Mouse (Mus musculus) layer of hippocampus, adult 2 months (tissue): ENCODE data around the gene Ppm1n. TPM values are rescaled to one million over a fixed set of nuclear protein-coding genes. Genes with fewer than 3 reads are reported as not detected.
"Not testable (repeated sequence)": the region's sequence is repeated elsewhere in the genome, so short reads cannot be mapped to it uniquely, and the experiment has no call there.

Source experiments
- DNase-seq, 2 experiments: peaks; one replicate each; pipeline ENCODE4 v3.0.0; 2022; ENCODE audit warnings: low spot score in 2 of 2
- H3K27ac ChIP-seq: fragments of 200-600 bp; 2 replicates; pipeline ENCODE4 v1.8.1; 2022
- H3K4me3 ChIP-seq: fragments of 200-600 bp; 2 replicates; pipeline ENCODE4 v1.8.1; 2022; ENCODE audit warnings: mild to moderate bottlenecking
- CTCF ChIP-seq: fragments of 200-600 bp; conservative IDR thresholded peaks from 2 replicates; pipeline ENCODE4 v1.8.1; 2022; ENCODE audit warnings: antibody characterized with exemption, mild to moderate bottlenecking, moderate library complexity
- total RNA-seq, 2 experiments: library from RNA; stranded (reverse); gene quantifications; 2 replicates each; pipeline ENCODE4 v1.2.3; 2021

Gene Ppm1n
- total RNA-seq, 2 experiments from 2014 or later: not detected

- DNase-seq: no peak
- no peak for TF ChIP-seq CTCF
- H3K4me3 ChIP-seq: peak overlapping the region; percentile 40
- H3K27ac ChIP-seq: peak overlapping the region; percentile 46
Measured at GRCm38 (mm10) chr7:19290969-19291596, 11.2 kb upstream of the Ppm1n start.

DNA sequence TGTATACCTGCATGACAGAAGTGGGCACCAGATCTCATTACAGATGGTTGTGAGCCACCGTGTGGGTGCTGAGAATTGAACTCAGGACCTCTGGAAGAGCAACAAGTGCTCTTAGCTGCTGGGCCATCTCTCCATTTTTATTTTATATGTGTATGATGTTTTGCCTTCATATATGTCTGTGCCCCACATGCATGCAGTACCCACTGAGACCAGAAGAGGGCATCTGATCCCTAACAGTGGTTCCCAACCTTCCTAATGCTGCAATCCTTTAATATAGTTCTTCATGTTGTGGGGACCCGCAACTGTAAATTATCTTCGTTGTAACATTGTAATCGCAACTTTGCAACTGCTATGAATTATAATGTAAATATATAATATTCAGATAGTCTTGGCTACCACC is 4.9 kb upstream of the Ppm1n start:
- no peak overlapping the region for H3K27ac ChIP-seq
- peak in 1 of 2 experiments; percentile 72 for DNase-seq
- no peak overlapping the region for H3K4me3 ChIP-seq

DNA sequence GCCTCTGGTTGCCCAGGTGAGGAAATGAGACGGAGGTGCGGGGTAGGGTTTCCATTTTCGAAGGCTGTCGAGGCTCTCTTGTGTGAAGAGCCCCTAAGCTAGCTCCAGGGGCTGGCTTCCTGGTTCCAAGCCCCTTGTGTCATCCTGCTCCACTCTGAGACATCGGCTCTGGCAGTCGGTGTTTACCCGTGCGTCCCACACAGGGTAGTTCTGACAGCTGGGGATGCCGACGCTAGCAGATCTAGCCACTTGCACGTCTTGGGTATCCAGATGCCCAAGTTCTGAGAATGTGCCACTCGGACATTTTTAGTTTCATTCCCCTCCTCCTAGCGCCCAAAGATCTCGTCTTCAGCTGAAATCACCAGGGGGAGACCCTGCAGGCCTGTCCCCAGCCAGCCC is 3.5 kb upstream of the Ppm1n start:
- H3K4me3 ChIP-seq: peak overlapping the region; percentile 79
- DNase-seq: peak in 1 of 2 experiments; percentile 32
- H3K27ac ChIP-seq: peak overlapping the region; percentile 92
- TF ChIP-seq CTCF: no peak

More for the DNA sequence above, 4.9 kb upstream of the Ppm1n start:
- peak; percentile 93 for TF ChIP-seq CTCF

GRCm38 (mm10) chr7:19282791-19283405 is 3.0 kb upstream of the Ppm1n start:
- Histone ChIP-seq H3K27ac (peak overlapping the region; percentile 92), H3K4me3 (peak overlapping the region; percentile 79)
- no peak for TF ChIP-seq CTCF
- DNase-seq: peak in 1 of 2 experiments; percentile 35

- H3K27ac ChIP-seq: peak within 1 kb of the TSS; percentile 92
- peak within 1 kb of the TSS; percentile 79 for H3K4me3 ChIP-seq
- no peak for TF ChIP-seq CTCF
- peak; percentile 82 to 86 for DNase-seq
Measured at GRCm38 (mm10) chr7:19282385-19282784, 2.5 kb upstream of the Ppm1n start, which contains the start of gene Rtn2. Gene Rtn2, plus strand, starts transcription at chr7:19282624.

DNA sequence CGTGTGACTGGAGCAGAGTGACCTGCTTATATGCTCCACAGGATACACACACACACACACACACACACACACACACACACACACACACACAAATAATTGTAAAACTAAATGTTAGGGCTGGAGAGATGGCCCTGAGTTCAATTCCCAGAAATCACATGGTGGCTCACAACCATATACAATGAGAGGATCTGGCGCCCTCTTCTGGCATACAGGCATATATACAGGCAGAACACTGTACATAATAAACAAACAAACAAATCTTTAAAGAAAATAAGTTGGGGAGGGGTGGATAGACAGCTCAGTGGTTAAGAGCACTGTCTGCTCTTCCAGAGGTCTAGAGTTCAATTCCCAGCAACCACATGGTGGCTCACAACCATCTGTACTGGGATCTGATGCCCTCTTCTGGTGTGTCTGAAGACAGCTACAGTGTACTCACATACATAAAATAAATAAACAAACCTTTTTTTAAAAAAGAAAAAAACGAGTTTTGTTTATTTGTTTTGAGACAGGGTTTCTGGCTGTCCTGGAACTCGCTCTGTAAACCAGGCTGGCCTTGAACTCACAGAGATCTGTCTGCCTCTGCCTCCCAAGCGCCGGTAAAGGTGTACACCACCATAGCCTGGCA is 1.9 kb upstream of the Ppm1n start:
- DNase-seq, H3K27ac ChIP-seq: not testable (repeated sequence)
- H3K4me3 ChIP-seq: peak overlapping the region; percentile 79
- peak; percentile 75 for TF ChIP-seq CTCF

DNA sequence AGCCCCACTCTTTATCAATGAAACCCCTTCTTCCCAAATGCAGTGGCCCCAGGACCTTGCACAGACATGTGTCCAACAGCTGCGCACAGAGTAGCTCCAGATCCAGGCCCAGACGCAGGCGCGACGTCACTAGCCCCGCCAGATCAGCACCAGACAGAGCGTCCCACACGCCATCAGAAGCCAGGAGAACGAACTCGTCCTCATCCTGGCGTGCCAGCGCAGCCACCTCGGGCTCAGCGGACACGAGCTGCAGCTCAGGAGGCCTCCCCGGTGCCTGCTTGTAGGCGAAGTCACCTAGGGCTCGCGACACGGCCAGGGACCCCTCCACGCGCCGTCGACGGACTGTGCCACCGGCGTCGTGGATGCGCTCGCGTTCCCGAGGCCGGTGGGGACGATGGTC is 812 bp downstream of the Ppm1n start:
- Histone ChIP-seq H3K27ac (no peak overlapping the region), H3K4me3 (no peak overlapping the region; the same call in 1 of the 2 replicates)
- TF ChIP-seq CTCF: no peak
- no peak for DNase-seq

DNA sequence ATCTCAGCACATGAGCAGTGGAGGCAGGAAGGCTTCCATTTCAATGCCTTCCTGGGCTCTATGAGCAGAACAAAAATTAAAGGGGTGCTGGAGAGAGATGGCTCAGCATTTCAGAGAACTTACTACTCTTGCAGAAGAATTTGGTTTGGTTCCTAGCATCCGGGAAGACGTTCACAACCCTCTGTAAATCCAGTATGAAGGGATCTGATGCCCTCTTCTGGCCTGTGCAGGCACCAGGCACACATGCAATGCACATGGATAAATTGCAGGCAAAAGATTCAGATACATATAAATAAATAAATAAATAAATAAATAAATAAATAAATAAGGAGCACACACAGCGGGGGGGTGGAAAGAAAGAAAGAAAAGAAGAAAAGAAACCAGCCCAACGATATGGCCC is 3.6 kb downstream of the Ppm1n start:
- no peak overlapping the region for H3K4me3 ChIP-seq
- peak; percentile 56 for TF ChIP-seq CTCF
- no peak overlapping the region for H3K27ac ChIP-seq
- DNase-seq: no peak

DNA sequence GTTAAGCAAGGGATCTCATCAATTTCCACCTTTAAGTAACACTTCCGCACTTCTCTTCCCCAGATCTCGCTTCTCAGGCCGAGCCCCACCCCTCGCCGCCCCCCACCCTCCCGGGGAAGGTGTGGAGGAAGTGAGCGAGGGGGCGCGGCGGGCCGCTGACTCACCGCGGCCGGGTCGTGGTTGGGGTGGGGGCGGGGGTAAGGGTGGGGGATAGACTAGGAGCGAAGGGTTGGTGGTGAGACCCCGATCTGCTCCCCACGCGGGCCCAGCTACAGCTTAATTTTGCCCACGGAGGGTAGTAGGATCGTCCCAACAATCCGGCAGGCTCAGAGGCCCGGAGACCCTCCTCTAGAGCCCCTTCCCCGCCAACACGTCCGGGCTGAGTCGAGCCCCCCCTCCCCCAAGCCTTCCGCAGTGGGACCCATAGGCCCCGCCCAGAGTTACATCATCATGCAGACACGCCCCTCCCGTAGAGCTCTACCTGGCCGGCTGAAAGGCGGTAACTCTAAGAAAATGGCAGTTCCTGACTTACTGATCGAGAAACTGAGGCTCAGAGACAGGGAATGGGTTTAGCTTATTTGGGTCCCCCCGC is 7.6 kb downstream of the Ppm1n start:
- TF ChIP-seq CTCF: no peak
- Histone ChIP-seq H3K4me3 (peak overlapping the region; percentile 78), H3K27ac (peak overlapping the region; percentile 89)
- DNase-seq: no peak

DNA sequence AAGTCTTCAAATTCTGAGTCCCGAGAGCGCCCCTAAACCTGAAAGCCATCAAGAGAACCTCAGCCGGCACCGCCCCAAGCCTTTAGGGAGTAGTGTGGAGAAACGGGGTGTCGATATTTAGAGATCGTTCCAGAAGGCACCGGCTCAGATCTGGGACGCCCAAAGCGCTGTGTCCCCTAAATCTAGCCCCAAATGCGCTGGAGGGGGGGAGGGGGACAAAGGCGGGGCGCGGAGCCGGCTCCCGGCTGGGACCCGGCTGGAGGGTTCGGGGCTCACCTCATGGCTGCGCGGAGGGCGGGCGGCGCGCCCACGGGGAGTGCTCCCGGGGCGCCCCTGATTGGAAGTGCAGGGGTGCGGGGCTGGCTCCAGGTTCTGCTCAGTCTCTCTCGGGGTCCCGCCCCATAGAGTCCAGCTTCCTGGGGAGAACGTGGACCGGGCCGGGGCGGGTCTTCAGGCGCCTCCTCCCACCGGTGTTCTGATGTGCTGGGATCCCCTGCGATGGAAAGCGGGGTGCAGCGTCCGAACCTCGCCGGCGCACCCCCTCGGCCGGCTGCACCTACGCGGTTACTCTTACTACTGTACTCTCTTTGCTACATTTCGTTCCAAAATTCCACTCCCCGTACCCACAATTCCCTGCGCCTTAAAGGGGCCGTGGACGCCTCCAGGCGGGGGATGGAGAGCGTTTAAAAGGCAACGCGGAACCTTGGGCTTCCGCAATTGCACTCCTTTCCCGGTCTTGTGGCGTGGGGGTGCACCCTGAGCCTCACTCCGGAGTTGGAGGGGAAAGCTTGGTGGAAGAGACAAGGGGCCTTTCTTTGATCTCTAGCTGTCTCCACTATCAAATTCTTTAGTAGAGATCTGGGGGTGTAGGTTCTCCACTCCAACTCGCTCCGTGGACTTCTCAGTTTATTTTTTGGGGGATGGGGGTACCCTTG is 8.4 kb downstream of the Ppm1n start, which contains the start of gene Vasp:
Gene Vasp, minus strand, starts transcription at position 580 of the 935 bp plus-strand sequence.
- Histone ChIP-seq H3K27ac (peak within 1 kb of the TSS; percentile 89), H3K4me3 (peak within 1 kb of the TSS; percentile 78)
- DNase-seq: peak; percentile 80 to 84
- no peak; the same call in 1 of the 2 replicates for TF ChIP-seq CTCF

GRCm38 (mm10) chr7:19270509-19271237 is 9.2 kb downstream of the Ppm1n start:
- no peak for DNase-seq
- Histone ChIP-seq H3K4me3 (peak overlapping the region; percentile 78), H3K27ac (peak overlapping the region; percentile 89)
- no peak for TF ChIP-seq CTCF
